Mouse (Mus musculus) monocyte, adult 2 months (primary cell): ENCODE data around the gene Vps33b.
A peak's percentile ranks its signal among the peaks of the same experiment; 100 is the strongest.
"Not testable (repeated sequence)": the region's sequence is repeated elsewhere in the genome, so short reads cannot be mapped to it uniquely, and the experiment has no call there.

Experiments used
- DNase-seq, 2 experiments: peaks; one replicate each; pipeline ENCODE4 v3.0.0; 2022; ENCODE audit warnings: low spot score in 2 of 2, low read depth in 1 of 2

Vps33b gene

DNA sequence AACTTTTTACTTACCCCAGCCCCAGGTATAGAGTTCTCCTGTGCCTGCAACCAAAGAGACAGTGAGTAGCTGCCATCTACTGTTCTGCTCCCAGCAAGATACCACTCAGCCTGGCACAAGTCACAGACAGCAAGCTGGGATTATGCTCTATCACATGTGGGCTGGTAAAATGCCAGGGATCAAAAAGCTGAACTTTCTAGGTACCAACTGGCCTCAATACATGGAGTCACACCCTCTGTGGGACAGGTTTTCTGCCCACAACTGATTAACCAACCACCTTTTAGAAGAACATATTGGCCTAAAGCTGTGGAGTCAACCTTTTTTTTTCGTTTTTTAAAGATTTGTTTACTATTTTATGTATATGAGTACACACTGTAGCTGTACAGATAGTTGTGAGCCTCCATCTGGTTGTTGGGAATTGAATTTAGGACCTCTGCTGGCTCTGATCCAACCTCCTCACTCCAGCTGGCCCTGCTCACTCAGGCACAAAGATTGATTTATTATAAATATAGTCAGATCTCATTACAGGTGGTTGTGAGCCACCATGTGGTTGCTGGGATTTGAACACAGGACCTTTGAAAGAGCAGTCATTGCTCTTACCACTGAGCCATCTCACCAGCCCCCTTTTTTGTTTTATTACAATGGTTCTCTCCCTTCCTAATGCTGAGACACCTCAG lies 48.1 kb downstream of the Vps33b start:
- DNase-seq = no peak

DNA sequence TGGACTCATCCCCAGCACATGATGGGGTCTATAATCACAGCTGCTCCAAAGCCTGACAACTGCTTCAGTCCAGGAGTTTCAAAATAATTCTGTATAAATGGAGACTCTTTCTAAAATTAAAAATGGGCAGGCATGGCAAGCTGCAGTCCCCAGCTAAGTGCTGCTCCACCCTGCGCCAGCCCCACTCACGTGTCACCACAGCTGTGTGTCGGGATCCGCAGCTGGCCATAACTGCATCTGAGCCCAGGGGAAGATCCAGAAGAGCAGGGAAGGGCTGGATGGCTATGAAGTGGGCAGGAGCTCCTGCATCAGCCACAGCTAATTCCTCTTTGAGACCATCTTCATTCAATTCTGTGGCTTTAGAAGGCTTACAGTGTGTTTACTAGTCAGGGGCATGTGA lies 49.2 kb downstream of the Vps33b start:
- no peak for DNase-seq

DNA sequence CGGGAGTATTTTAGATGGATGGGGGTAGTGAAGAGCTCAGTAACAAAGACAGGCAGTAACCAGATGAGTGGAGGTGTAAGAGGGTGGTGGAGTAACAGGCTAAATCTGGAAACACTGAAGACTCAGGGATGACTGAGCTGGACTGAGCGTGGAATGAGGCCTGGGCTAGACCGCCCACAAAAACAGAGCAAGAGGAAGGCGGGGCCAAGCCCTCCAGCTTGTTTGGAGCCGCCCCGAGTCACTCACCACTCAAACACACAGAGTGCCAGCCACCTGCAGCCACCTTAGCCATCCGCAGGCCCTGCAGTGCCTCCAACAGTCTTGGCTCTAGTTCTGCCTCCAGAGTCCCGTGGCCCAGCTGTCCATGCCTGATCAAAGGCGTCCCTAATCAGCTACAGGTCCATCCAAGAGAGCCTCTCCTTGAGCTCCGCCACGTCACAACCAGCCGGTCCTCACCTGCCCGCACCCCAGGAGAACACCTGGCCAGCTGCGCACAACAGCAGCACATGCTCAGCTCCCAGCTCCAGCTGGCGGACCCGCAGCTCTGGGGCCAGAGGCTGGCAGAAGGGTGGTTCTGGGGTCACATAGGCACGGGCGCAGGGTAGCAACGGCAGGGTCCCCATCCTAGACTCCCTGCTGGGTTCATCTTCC lies 50.5 kb downstream of the Vps33b start:
- no peak for DNase-seq

DNA sequence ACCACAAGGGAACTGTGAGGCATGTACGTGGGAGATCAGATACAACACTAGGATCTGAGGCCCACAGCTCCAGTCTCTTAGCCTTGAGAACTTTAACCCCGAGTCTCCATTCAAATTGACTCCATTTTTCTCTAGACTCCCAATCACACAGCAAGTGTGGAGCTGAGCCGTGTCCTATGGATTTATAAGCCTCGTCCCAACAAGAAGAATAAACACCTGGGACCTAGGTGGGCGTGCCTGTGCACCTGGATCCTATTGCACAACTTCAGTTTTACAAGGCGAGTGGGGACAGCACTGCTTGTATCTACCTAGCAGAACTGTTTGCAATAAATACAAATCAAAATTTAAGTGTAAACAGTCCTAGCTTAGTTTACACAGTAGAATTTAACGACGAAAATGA lies 53.9 kb downstream of the Vps33b start:
- DNase-seq = no peak

DNA sequence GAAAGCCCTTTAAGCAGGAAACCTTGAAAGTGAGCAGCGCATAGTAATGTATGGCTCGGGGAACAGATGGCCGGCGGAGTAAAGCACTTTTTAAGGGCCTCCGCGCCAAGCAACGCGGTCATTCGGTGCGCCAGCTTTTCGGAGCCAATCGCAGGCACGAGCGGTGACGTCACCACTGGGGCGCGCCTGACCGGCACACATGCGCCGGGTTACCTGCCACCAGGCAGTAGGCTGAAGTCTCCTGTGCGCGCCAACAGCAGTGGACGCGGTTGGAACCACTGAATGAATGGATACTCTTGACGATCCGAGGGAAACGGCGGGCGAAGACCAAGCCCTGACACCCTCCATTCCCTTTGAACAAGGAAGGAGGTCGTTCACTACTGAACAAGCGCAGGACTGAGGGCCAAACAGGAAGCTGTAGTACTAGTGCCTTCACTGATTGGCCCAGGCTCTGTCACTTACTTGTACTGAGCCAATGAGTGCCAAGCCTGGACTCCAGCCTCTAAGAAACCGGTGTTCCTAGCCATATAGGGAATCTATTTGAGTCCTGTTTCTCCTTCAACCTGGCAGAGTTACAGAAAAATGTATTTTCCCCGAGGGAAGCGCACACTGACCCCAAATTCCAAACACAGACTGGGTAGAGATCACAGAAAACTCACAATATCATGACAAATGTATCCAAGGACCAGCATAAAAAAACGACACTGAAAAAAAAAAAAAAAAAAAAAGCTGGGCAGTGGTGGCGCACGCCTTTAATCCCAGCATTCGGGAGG lies 54.8 kb downstream of the Vps33b start, which contains the start of gene Rccd1:
Rccd1 (minus strand) TSS at position 412 of the 773 bp plus-strand sequence.
- DNase-seq = peak; percentile 75 to 88

DNA sequence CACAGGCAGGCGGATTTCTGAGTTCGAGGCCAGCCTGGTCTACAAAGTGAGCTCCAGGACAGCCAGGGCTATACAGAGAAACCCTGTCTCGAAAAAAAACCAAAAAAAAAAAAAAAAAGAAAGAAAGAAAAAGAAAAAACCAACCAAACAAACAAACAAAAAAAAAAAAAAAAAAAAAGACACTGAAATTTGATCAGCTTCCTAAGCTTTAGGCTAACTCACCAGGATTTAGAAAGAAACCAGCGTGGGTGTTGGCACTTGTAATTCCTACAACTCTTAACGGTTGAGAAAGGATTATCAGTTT lies 55.3 kb downstream of the Vps33b start:
- DNase-seq = not testable (repeated sequence)

GRCm38 (mm10) chr7:80325292-80325868 lies 55.9 kb downstream of the Vps33b start:
- DNase-seq = no peak

GRCm38 (mm10) chr7:80326076-80326475 lies 56.6 kb downstream of the Vps33b start:
- no peak for DNase-seq

DNA sequence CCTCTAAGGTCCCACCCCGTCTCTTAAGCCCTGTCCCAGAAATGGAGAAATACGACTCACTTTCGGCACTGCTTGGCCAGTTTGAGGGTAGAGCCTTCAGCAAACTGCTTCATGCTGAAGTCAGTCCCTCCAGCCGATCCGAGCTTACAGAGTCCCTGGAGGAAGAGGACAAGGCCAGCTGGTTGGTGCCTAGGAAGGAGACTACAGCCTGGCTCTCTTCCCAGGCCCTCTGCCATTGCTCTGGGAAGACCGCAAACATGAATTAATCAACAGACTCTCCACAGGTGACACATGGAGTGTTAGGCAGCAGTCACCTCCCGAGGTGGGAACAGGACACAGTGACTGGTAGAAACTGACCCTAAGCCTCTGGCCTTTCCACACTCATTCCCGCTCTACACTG lies 60.8 kb downstream of the Vps33b start:
- DNase-seq = no peak

DNA sequence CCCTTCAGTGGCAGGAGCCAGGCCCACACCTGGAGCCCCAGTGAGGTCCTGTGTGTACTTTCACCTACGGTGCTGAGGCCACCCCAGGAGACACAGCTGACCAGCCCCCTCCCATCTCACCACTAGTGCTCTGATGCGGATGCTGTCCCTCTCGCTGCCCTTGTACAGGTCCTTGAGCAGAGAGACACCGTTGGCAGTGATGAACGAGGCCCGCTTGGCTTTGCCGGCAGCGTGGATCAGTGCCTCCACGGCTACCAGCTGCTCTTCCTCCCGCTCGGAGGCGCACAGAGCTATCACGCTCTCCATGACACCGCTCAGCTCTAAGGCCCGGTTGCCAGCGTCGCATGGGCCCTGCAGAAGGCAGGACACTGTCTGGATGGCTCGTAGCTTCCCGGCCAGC lies 62.0 kb downstream of the Vps33b start:
- no peak for DNase-seq

- DNase-seq = no peak
These were observed 65.4 kb downstream of the Vps33b start for GRCm38 (mm10) chr7:80334848-80335247.

DNA sequence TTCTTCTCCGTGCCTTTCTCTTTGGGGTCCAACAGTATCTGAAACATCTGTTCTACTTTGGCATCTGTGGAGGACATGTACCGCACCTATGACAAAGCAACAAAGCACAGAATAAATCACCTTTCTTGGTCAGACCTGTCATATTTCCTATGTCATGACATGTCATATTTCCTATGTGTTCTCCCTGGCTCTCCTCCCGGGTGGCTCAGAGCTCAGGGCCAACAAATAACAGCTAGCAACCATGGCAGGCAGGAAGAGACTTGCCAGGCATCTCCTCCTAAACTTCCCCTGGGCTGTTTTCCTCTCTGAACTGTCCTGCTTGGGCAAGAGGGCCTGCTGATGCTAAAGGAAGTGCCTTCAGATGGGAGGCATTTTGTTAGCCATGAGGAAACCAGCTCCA lies 67.5 kb downstream of the Vps33b start:
- DNase-seq = no peak

DNA sequence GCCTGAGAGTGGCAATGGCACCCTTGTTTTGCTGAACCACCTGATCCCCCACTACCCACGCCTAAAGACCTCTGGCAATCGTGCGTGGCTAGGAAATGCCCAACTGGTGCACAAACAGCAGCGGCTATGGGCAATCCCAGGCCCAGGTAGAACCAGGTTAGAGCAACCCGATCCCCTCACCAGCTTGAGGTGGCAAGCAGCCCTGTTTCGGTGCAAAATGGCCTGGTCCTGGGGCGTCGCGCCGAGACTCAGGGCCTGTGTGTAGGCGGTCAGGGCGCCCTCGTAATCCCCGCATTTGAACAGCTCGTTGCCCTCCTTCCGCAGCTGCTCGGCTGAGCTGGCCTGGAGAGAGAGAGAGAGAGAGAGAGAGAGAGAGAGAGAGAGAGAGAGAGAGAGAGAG lies 69.9 kb downstream of the Vps33b start:
- no peak for DNase-seq

DNA sequence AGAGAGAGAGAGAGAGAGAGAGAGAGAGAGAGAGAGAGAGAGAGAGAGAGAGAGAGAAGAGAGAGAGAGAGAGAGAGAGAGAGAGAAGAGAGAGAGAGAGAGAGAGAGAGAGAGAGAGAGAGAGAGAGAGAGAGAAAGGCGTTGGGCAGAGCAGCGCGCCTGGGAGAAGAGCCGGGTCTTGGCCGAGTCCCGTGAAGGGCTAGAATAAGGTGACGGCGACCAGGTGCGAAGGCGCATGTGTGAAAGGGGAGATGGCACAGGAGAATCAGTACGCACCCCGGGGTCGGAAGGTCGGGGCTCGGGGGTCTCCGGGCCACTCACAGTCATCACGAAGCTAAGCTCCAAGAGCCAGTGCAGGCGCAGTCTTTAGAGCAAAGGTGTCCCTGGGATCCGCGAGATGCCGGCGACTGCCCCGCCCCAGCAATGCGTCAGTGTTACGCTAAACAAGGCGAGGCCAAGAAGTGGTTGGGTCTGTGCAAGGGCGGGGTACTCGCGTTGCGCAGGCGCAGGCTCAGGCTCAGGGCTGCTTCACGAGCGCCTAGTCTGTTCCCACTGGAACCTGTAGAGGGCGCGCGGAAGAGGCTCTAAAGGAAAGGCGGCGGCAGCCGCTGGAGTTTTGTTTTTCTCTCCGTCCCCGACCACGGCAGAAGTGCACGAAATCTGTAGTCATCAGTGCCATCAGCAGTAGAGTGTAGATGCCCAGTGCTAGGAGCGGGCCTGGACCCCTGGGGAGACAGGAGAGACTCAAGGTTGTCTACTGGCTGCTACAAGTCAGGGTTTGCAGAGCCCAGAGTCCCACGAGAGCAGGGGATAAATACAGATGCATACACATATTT lies 70.6 kb downstream of the Vps33b start:
- DNase-seq = peak; percentile 91 to 95

GRCm38 (mm10) chr7:80340793-80341192 lies 71.3 kb downstream of the Vps33b start, which contains the start of gene Unc45a:
Gene Unc45a (minus strand): TSS chr7:80341005.
- peak in 1 of 2 experiments; percentile 54 for DNase-seq
